Mouse (Mus musculus): ENCODE measurements around the gene Mob2.

DNA sequence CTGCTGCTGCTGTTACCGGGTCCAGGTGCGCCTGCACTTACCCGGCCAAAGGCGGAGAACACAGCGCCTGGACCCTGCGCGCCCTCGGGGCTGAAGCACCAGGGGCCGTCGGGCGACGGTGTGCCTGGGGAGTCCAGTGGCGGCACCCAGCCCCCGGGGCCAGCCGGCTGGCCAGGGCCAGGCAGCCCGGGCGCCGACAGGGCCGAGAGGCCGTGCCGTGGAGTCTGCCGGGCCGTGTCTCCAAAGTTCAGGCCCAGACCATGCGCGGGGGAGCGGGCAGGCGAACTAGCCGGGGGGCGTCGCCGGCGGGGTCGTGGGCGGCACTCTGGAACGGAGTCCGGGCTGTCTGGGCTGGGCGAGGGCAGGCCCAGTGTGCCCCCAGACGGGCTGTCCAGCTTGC lies 21.3 kb upstream of the Mob2 start:
- TF ChIP-seq CTCF (conservative IDR thresholded peaks at IDR 0.05; ENCODE audit: low read length) (no peak), POU5F1 (IDR thresholded peaks at IDR 0.05; ENCODE audit: borderline replicate concordance, low read length) (no peak), NANOG (IDR thresholded peaks at IDR 0.05; ENCODE audit: borderline replicate concordance, low read length) (no peak)

Measured in E14TG2a.4 (cell line).